ENCODE assay signal across 8 mouse cellular contexts in genomic region chr16:33965878-33966537, GRCm38 (mm10). TPM values are rescaled to one million over a fixed set of nuclear protein-coding genes. Genes with fewer than 3 reads are reported as not detected.
DNase-seq lines count a peak whose midpoint lies in the region; ATAC-seq and TF ChIP-seq lines count a peak whose summit lies in the region.

No protein-coding gene starts in this region.

- TF ChIP-seq POLR2A in bone marrow, adult 2 months (IDR thresholded peaks at IDR 0.05; ENCODE audit: borderline replicate concordance, control insufficient read depth, low read depth, low read length): no peak

- TF ChIP-seq CTCF in bone marrow, adult 2 months (IDR thresholded peaks at IDR 0.05; ENCODE audit: control insufficient read depth, insufficient read depth, low read length): no peak

- 15% methylated on average over 15 of the region's 15 CpGs for WGBS in heart, embryonic 11.5 days (ENCODE audit: insufficient replicate concordance)
- 3% methylated on average over 15 of the region's 15 CpGs for WGBS in bone marrow, adult 2 months
- 17% methylated on average over 15 of the region's 15 CpGs for WGBS in hindbrain, embryonic 12.5 days
- 6% methylated on average over 15 of the region's 15 CpGs for WGBS in macrophage (ENCODE audit: missing documents)

- H3K9ac ChIP-seq in heart, embryonic 11.5 days (ENCODE audit: low read depth, low read length): peak overlapping the region; percentile 87
- peak overlapping the region; percentile 86 for H3K9ac ChIP-seq in hindbrain, embryonic 12.5 days

- H3K4me3 ChIP-seq in heart, embryonic 11.5 days (ENCODE audit: low read depth, low read length): peak overlapping the region; percentile 89
- peak overlapping the region; percentile 98 for H3K4me3 ChIP-seq in bone marrow, adult 2 months (replicated peaks; ENCODE audit: control insufficient read depth, low read depth, low read length)
- peak overlapping the region; percentile 85 for H3K4me3 ChIP-seq in hindbrain, embryonic 12.5 days
- peak overlapping the region; percentile 96 for H3K4me3 ChIP-seq in macrophage (ENCODE audit: inconsistent target)

- H3K4me1 ChIP-seq in heart, embryonic 11.5 days (ENCODE audit: control insufficient read depth, insufficient read depth, low read length): peaks cover 8% of the 10 kb centered on the region
- peaks cover 2% of the 10 kb centered on the region; the same call in 1 of the 2 replicates for H3K4me1 ChIP-seq in bone marrow, adult 2 months (ENCODE audit: control insufficient read depth, insufficient read depth, low read length)
- peaks cover 17% of the 10 kb centered on the region for H3K4me1 ChIP-seq in hindbrain, embryonic 12.5 days

- no peaks in the 10 kb centered on the region for H3K9me3 ChIP-seq in heart, embryonic 11.5 days (replicated peaks; ENCODE audit: control insufficient read depth, low read length)
- H3K9me3 ChIP-seq in hindbrain, embryonic 12.5 days (replicated peaks): no peaks in the 10 kb centered on the region

- no peak for ATAC-seq in heart, embryonic 11.5 days (replicated peaks; ENCODE audit: insufficient number of reproducible peaks, low FRiP score, low TSS enrichment)
- ATAC-seq in hindbrain, embryonic 12.5 days (ENCODE audit: low FRiP score): peak; percentile 33
- no peak for ATAC-seq in megakaryocyte-erythroid progenitor cell, adult 5-6 weeks (replicated peaks; ENCODE audit: low FRiP score, low TSS enrichment, poor library complexity, severe bottlenecking)

- peaks cover 35% of the 10 kb centered on the region for H3K79me2 ChIP-seq in macrophage (ENCODE audit: inconsistent target)

- peaks cover 18% of the 10 kb centered on the region for H3K36me3 ChIP-seq in heart, embryonic 11.5 days (ENCODE audit: control insufficient read depth, insufficient read depth, low read length)
- peaks cover 25% of the 10 kb centered on the region for H3K36me3 ChIP-seq in hindbrain, embryonic 12.5 days
- peaks cover 15% of the 10 kb centered on the region; the same call in 1 of the 2 replicates for H3K36me3 ChIP-seq in macrophage (ENCODE audit: inconsistent target)

- 0 out of 2 replicates have a peak overlapping the region, but pooled peaks have one; percentile 38 for H3K27ac ChIP-seq in heart, embryonic 11.5 days (ENCODE audit: low read depth, low read length)
- peak overlapping the region; percentile 32 for H3K27ac ChIP-seq in bone marrow, adult 2 months (ENCODE audit: control insufficient read depth, insufficient read depth, low read depth, low read length, poor library complexity)
- no peak overlapping the region for H3K27ac ChIP-seq in hindbrain, embryonic 12.5 days
- H3K27ac ChIP-seq in macrophage: peak overlapping the region; percentile 64

- no peaks in the 10 kb centered on the region for H3K27me3 ChIP-seq in heart, embryonic 11.5 days (ENCODE audit: control insufficient read depth, insufficient read depth, low read length)
- no peaks in the 10 kb centered on the region for H3K27me3 ChIP-seq in hindbrain, embryonic 12.5 days

- no peak for DNase-seq in heart, adult 18-20 months
- DNase-seq in B cell, adult 2 months: peak; percentile 32 to 35
- no peak for DNase-seq in layer of hippocampus, postnatal 10 days (ENCODE audit: low spot score in 2 of 2)

- H3K4me2 ChIP-seq in heart, embryonic 11.5 days: peak overlapping the region; percentile 88
- H3K4me2 ChIP-seq in hindbrain, embryonic 12.5 days (replicated peaks): peak overlapping the region; percentile 86

RNA-seq across cellular contexts. Expression of gene Umps, which starts 0.8 kb away (rescaled TPM):
- 43.0 and 43.9 TPM in 2 replicates for polyA plus RNA-seq in heart, embryonic 11.5 days (2014; fragmentation: Nextera tagmentation; extraction: Ambion mirVana)
- 1 to 10 TPM; 8.6 to 9.6 TPM for total RNA-seq in heart, adult 18-20 months (2021)
- polyA plus RNA-seq in bone marrow, adult 2 months (2011; ENCODE audit: insufficient read depth, insufficient read length, low replicate concordance, missing spikeins): 9.0 and 14.2 TPM in 2 replicates
- 38.2 and 39.4 TPM in 2 replicates for polyA plus RNA-seq in hindbrain, embryonic 12.5 days (2016; fragmentation: Nextera tagmentation; extraction: Ambion mirVana)
- total RNA-seq in macrophage (2018; cell fraction: chromatin; rRNA removed): 10 to 100 TPM in 2 of 26 experiments, 1 to 10 TPM in 20, under 1 TPM in 4; 0.51 to 13.5 (median 3.7) TPM
- total RNA-seq in macrophage (2018; cell fraction: cytosol; rRNA removed): 10 to 100 TPM in 19 of 26 experiments, 1 to 10 TPM in 7; 6.9 to 17.3 (median 12.8) TPM
- total RNA-seq in macrophage (2018; cell fraction: nucleus; rRNA removed): 10 to 100 TPM in 4 of 26 experiments, 1 to 10 TPM in 22; 2.0 to 17.8 (median 4.3) TPM
- polyA plus RNA-seq in macrophage (2018): 11.6 to 23.0 TPM (median 12.1 TPM) in 3 replicates
- total RNA-seq in megakaryocyte-erythroid progenitor cell, adult 5-6 weeks (2014; fragmentation: Nextera tagmentation): 62.4 and 69.3 TPM in 2 replicates
- total RNA-seq in megakaryocyte-erythroid progenitor cell, adult 5-6 weeks (2017): 99.2 and 104 TPM in 2 replicates
- 10 to 100 TPM; 17.1 to 18.5 TPM for total RNA-seq in layer of hippocampus, postnatal 10 days (2021)

Comparison
In these comparisons a context has a peak if more than half of its experiments do, and no peak if none do; other contexts are left out.
1. DNase-seq: peak in B cell, adult 2 months (2 of 2); none in heart, adult 18-20 months (0 of 2) and layer of hippocampus, postnatal 10 days (0 of 2).
2. Peak in every context shown above with its lines, with median percentiles within 50 percentile points of each other: H3K4me3 ChIP-seq.